Mouse (Mus musculus) myocyte (in vitro differentiated cells): ENCODE measurements at regions not wholly inside any gene's neighbourhood (a gene's known extent, or its start where the extent isn't known, plus 50 kb on each side); places are given as distances from the start of the nearest gene placed in this dataset.

ENCODE experiments used
- E2F4 ChIP-seq: IDR thresholded peaks from one replicate; pipeline ENCODE4 v1.6.1; 2011; ENCODE audit warnings: mild to moderate bottlenecking, control low read depth, moderate library complexity; ENCODE audit not compliant: insufficient read depth
- MAX ChIP-seq: IDR thresholded peaks from one replicate; pipeline ENCODE4 v1.6.1; 2011; ENCODE audit warnings: low read depth, mild to moderate bottlenecking, control low read depth
- POLR2A ChIP-seq: IDR thresholded peaks from one replicate; pipeline ENCODE4 v1.6.1; 2011; ENCODE audit warnings: low read depth, mild to moderate bottlenecking, control low read depth, moderate library complexity; ENCODE audit not compliant: insufficient read length
- POLR2AphosphoS2 ChIP-seq: IDR thresholded peaks from one replicate; pipeline ENCODE4 v1.6.1; 2011; ENCODE audit warnings: low read depth, control low read depth; ENCODE audit not compliant: insufficient read length
- SRF ChIP-seq: IDR thresholded peaks from one replicate; pipeline ENCODE4 v1.6.1; 2011; ENCODE audit warnings: low read depth; ENCODE audit not compliant: control insufficient read depth, insufficient read length
- TCF12 ChIP-seq: IDR thresholded peaks from one replicate; pipeline ENCODE4 v1.6.1; 2011; ENCODE audit warnings: mild to moderate bottlenecking, control low read depth; ENCODE audit not compliant: poor library complexity, insufficient read depth, severe bottlenecking
- USF1 ChIP-seq: IDR thresholded peaks from one replicate; pipeline ENCODE4 v1.6.1; 2011; ENCODE audit warnings: low read depth, mild to moderate bottlenecking, control low read depth, moderate library complexity

DNA sequence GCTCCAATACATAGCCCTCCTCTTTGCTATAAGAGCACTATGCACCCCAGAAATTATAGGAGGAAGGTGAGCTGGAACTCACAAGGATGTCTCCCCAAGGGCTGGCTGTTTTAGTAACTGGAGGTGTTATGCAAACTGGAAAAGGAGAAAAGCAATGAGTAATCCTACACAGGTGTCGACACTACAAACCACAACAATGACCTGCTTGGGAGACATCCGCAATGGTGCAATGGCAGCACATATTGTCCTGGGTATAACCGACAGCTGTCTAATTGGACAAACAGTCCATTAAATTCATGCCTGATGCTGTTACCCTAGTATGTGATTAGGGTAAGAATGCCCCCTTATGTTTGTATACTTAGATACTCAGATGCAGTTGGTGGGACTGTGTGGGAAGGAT lies 303.1 kb upstream of the Pitx2 start:
- TF ChIP-seq POLR2A (no peak), POLR2AphosphoS2 (no peak), SRF (no peak), E2F4 (no peak), USF1 (no peak), TCF12 (no peak), MAX (no peak)
